Mouse (Mus musculus) limb, embryonic 10.5 days (tissue): Measurements from ENCODE around the gene Grik2. TPM values are rescaled to one million over a fixed set of nuclear protein-coding genes. Genes with fewer than 3 reads are reported as not detected.

ENCODE experiments used
- DNase-seq: peaks from one replicate; pipeline ENCODE4 v3.0.0-alpha.2; 2017; ENCODE audit warnings: low spot score
- H3K27ac ChIP-seq: fragments of 300-500 bp; sonication (generic); 2 replicates; pipeline ENCODE4 v1.5.1; 2016; ENCODE audit warnings: mild to moderate bottlenecking
- H3K27me3 ChIP-seq: fragments of 300-500 bp; sonication (generic); 2 replicates; pipeline ENCODE4 v1.6.1; 2016; ENCODE audit warnings: low read depth, mild to moderate bottlenecking; ENCODE audit not compliant: poor library complexity, severe bottlenecking
- H3K36me3 ChIP-seq: fragments of 300-500 bp; sonication (generic); 2 replicates; pipeline ENCODE4 v1.6.1; 2016; ENCODE audit warnings: mild to moderate bottlenecking, moderate library complexity
- H3K4me1 ChIP-seq: fragments of 300-500 bp; sonication (generic); 2 replicates; pipeline ENCODE4 v1.6.1; 2016
- H3K4me3 ChIP-seq: fragments of 300-500 bp; sonication (generic); 2 replicates; pipeline ENCODE4 v1.5.1; 2016; ENCODE audit warnings: mild to moderate bottlenecking, moderate library complexity
- H3K9me3 ChIP-seq: fragments of 300-500 bp; sonication (generic); replicated peaks from 2 replicates; pipeline ENCODE4 v1.6.1; 2016; ENCODE audit warnings: mild to moderate bottlenecking
- WGBS: fragments of 180-500 bp; shearing (Covaris S2); methylation state at CpG from one replicate; pipeline ENCODE4 v1.1.7; 2016; 5-methylcytosine and 5-hydroxymethylcytosine counted together
- polyA plus RNA-seq: library from polyadenylated mRNA; unstranded; fragments of >200 nt; fragmentation: Nextera tagmentation; extraction: Ambion mirVana; gene quantifications from 2 replicates; pipeline ENCODE4 v1.2.1, GENCODE M21; 2016

The Grik2 gene
- polyA plus RNA-seq, 1 experiment from 2014 or later, result 0.95 TPM

DNA sequence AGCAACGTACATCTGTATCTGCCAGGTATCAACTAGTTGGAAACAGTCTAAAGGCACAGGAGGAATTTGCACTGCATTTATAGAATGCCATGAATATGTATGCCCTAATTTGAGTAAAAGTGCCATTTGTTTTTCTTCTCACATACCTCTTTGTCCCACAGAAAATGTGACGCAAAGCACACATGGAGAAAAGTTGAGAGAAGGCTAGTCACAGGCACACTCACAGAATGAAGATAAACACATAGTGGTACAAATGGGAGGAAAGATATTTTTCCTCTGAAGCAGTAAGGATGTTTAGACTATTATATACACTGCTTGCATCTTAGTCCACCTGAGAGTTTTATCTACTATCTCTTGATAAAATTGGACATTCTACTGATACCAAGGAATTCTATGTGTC, 190.9 kb downstream of the Grik2 start:
- Histone ChIP-seq H3K27me3 (no peaks in the 10 kb centered on the region), H3K4me3 (no peak overlapping the region), H3K9me3 (no peaks in the 10 kb centered on the region), H3K36me3 (no peaks in the 10 kb centered on the region), H3K27ac (no peak overlapping the region), H3K4me1 (no peaks in the 10 kb centered on the region)
- no peak for DNase-seq
- 79% methylated on average over 2 of the region's 2 CpGs for WGBS

DNA sequence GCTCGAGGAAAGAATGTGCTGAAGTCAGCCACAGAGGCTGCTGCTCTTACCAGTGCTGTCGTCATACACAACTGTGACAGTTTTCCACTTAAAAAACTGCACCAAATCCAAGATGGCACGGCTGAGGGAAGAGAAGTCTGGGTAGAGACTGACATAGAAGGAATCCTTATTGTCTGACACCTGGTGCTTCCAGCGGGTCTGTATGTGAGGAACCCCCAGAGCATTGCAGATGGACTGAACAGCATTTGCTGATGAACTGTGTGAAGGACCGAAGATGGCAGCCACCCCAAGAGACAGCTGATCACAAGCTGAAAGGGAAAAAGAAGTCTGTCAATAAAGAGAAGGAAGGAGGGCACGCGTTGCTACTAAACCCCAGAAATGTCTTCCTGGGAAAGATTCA, 215.1 kb downstream of the Grik2 start:
- no peak for DNase-seq
- Histone ChIP-seq H3K9me3 (no peaks in the 10 kb centered on the region), H3K27ac (no peak overlapping the region), H3K27me3 (no peaks in the 10 kb centered on the region), H3K36me3 (no peaks in the 10 kb centered on the region), H3K4me1 (no peaks in the 10 kb centered on the region), H3K4me3 (no peak overlapping the region)
- 86% methylated on average over 7 of the region's 7 CpGs for WGBS

DNA sequence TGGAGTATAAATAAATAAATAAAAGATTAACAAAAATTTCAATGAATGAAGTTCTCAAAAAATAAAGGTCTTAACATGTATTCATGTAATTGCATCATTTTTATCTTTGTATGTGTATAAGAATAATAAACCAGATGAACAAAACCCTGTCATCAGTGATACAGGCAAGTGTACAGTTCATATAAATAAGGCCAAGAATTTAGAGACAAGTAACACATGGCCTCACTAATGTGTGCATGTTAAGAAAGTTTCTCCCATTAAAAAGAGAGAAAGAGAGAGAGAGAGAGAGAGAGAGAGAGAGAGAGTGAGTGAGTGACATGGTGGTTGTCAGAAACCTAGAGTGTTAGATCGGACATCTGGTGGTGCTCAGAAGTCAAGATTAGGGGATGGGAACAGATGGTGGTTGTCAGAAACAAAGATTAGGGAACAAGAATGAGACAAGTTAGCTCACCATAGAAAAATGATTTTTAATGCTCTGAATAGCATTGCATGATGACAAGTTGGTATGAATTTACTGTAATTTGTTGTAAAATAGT, 228.6 kb downstream of the Grik2 start:
- H3K27ac ChIP-seq, result no peak overlapping the region
- no peak for DNase-seq
- no peaks in the 10 kb centered on the region for H3K9me3 ChIP-seq
- no peak overlapping the region for H3K4me3 ChIP-seq
- no peaks in the 10 kb centered on the region for H3K4me1 ChIP-seq
- 90% methylated on average over 1 of the region's 1 CpGs for WGBS
- no peaks in the 10 kb centered on the region for H3K27me3 ChIP-seq
- no peaks in the 10 kb centered on the region for H3K36me3 ChIP-seq

DNA sequence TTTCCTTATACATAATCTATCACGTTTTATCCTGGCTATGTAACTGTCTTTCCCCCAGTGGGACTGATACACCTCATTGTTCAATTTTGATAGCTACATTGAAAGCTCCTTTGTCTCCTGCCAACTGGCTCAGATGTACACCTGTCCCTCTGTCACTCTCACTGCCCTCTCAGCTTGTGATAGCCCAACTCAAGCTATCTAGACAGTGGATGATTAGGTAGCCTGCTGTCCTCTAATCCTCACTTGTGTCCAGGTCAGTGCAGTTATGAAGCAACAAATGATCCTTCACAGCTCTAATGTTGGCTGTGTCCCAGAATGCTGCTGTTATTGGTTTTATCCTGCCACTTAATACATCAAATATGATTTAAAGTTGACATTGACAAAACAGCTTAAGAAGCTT, 246.3 kb downstream of the Grik2 start:
- Histone ChIP-seq H3K4me1 (no peaks in the 10 kb centered on the region), H3K9me3 (no peaks in the 10 kb centered on the region), H3K4me3 (no peak overlapping the region), H3K27ac (no peak overlapping the region), H3K36me3 (no peaks in the 10 kb centered on the region), H3K27me3 (no peaks in the 10 kb centered on the region)
- no peak for DNase-seq
- WGBS, result 65% methylated on average over 1 of the region's 1 CpGs

DNA sequence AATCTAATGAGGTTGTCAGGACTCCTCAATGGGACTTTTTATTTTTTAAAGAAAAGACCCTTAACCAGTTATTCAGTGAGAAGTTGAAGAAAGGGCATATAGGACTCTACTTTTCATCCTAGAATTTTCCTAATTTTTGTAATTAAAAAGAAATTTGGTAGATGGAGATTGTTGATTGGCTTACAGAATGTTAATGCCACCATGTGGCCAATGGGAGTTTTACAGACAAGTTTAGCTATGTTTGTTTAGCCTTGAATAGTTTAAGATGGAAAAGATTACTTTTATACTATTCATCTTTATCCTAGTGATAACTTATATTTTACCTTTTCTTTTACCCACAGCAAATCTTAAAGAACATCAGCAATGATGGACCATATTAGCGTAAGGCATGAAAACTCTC, 268.8 kb downstream of the Grik2 start:
- no peaks in the 10 kb centered on the region for H3K4me1 ChIP-seq
- no peaks in the 10 kb centered on the region for H3K36me3 ChIP-seq
- no peak overlapping the region for H3K27ac ChIP-seq
- H3K4me3 ChIP-seq, result no peak overlapping the region
- H3K27me3 ChIP-seq, result no peaks in the 10 kb centered on the region
- 100% methylated on average over 1 of the region's 1 CpGs for WGBS
- DNase-seq, result no peak
- H3K9me3 ChIP-seq, result no peaks in the 10 kb centered on the region

DNA sequence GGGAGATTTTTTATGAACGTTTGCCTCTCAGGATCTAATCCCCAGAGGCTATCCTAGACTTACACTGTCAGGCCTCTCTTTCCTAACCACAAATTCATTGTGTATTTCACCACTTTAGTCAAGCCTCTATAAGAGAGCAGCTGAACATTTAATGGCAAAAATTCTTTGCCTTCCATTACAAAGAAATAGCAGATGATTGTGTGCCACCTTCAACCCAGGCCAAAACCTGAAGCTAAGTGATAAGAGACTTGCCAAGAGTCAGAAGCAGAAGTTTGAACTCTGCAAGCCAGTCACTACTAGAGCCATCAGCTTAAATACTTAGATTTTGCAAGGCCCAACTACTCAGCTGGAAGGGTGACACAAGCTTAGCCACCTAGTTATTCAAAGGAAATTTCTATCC, 287.9 kb downstream of the Grik2 start:
- no peak for DNase-seq
- WGBS, result 80% methylated on average over 1 of the region's 1 CpGs
- Histone ChIP-seq H3K9me3 (no peaks in the 10 kb centered on the region), H3K27me3 (no peaks in the 10 kb centered on the region), H3K36me3 (no peaks in the 10 kb centered on the region), H3K4me1 (no peaks in the 10 kb centered on the region), H3K4me3 (no peak overlapping the region), H3K27ac (no peak overlapping the region)

GRCm38 (mm10) chr10:49497302-49497701, 291.3 kb downstream of the Grik2 start:
- no peak for DNase-seq
- Histone ChIP-seq H3K27me3 (no peaks in the 10 kb centered on the region), H3K9me3 (no peaks in the 10 kb centered on the region), H3K36me3 (no peaks in the 10 kb centered on the region), H3K4me3 (no peak overlapping the region), H3K27ac (no peak overlapping the region), H3K4me1 (no peaks in the 10 kb centered on the region)
- 85% methylated on average over 1 of the region's 1 CpGs for WGBS

GRCm38 (mm10) chr10:49481439-49481838, 307.1 kb downstream of the Grik2 start:
- no peaks in the 10 kb centered on the region for H3K9me3 ChIP-seq
- DNase-seq, result no peak
- H3K4me3 ChIP-seq, result no peak overlapping the region
- H3K27ac ChIP-seq, result no peak overlapping the region
- no peaks in the 10 kb centered on the region for H3K36me3 ChIP-seq
- no peaks in the 10 kb centered on the region for H3K4me1 ChIP-seq
- H3K27me3 ChIP-seq, result no peaks in the 10 kb centered on the region
- 84% methylated on average over 4 of the region's 4 CpGs for WGBS

GRCm38 (mm10) chr10:49480085-49480749, 308.3 kb downstream of the Grik2 start:
- no peaks in the 10 kb centered on the region for H3K4me1 ChIP-seq
- DNase-seq, result no peak
- H3K9me3 ChIP-seq, result no peaks in the 10 kb centered on the region
- H3K36me3 ChIP-seq, result no peaks in the 10 kb centered on the region
- no peak overlapping the region for H3K4me3 ChIP-seq
- no peaks in the 10 kb centered on the region for H3K27me3 ChIP-seq
- WGBS, result 85% methylated on average over 5 of the region's 5 CpGs
- H3K27ac ChIP-seq, result no peak overlapping the region

- H3K27me3 ChIP-seq, result no peaks in the 10 kb centered on the region
- no peaks in the 10 kb centered on the region for H3K9me3 ChIP-seq
- no peak for DNase-seq
- H3K4me1 ChIP-seq, result no peaks in the 10 kb centered on the region
- H3K36me3 ChIP-seq, result no peaks in the 10 kb centered on the region
- no peak overlapping the region for H3K4me3 ChIP-seq
- no peak overlapping the region for H3K27ac ChIP-seq
Observed at GRCm38 (mm10) chr10:49473613-49474012, 315.0 kb downstream of the Grik2 start.

DNA sequence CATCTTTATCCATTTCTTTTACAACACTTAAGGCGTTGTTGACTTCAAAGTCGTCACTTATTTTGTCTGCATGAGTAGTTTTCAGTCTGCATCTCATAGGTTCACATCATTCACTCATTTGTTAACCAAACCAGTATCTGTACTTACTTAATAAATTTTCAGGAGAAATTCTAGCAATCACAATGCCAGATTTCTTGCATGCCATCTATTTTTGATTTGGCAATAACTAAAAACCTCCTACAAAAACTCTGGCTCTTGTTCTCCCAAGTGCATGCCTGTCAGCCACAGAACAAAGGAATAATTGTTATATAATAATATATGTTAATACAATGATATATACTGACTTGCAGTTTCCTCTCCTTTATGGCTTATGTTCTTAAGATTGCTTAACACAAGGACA, 331.8 kb downstream of the Grik2 start:
- no peak for DNase-seq
- H3K4me1 ChIP-seq, result no peaks in the 10 kb centered on the region
- H3K4me3 ChIP-seq, result no peak overlapping the region
- H3K27ac ChIP-seq, result no peak overlapping the region
- 85% methylated on average over 2 of the region's 2 CpGs for WGBS
- no peaks in the 10 kb centered on the region for H3K27me3 ChIP-seq
- H3K9me3 ChIP-seq, result no peaks in the 10 kb centered on the region
- no peaks in the 10 kb centered on the region for H3K36me3 ChIP-seq

DNA sequence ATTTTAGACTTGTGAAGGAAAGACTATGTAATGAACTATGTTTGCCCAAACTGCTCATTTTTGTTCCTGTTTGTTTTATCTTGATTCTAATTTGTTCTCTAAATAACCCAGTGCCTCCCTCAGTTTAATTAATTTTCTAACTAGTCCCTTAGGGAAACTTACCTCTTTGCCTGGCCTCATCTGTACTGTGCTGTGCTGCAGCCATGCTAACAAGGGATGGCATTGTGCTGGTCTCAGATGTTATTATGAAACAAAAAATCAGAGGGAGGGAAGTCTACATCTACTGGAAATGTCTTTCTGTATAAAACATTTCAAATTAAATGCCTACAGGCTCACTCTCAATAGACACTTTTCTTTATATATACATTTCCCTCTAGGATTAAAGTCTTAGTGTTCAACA, 335.0 kb downstream of the Grik2 start:
- no peak for DNase-seq
- Histone ChIP-seq H3K27ac (no peak overlapping the region), H3K9me3 (no peaks in the 10 kb centered on the region), H3K36me3 (no peaks in the 10 kb centered on the region), H3K27me3 (no peaks in the 10 kb centered on the region), H3K4me3 (no peak overlapping the region), H3K4me1 (no peaks in the 10 kb centered on the region)

DNA sequence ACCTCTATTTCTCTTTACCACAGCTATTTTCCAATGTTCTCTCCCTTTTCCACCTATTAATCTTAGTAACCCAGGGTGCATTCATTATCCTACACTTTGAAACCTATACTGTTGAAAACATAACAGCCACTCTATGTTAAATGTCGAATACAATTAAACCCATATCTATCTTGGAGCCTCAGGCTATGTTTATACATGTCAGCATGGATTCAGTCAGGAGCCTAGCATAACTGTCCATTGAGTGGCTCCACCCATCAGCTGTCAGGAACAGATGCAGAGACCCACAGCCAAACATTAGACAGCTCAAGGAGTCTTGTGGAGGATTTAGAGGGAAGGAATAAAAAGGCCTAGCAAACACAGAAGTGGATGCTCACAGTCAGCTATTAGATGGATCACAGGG, 347.2 kb downstream of the Grik2 start:
- WGBS, result 77% methylated on average over 1 of the region's 1 CpGs
- DNase-seq, result no peak
- Histone ChIP-seq H3K9me3 (no peaks in the 10 kb centered on the region), H3K36me3 (no peaks in the 10 kb centered on the region), H3K4me3 (no peak overlapping the region), H3K4me1 (no peaks in the 10 kb centered on the region), H3K27ac (no peak overlapping the region), H3K27me3 (no peaks in the 10 kb centered on the region)

DNA sequence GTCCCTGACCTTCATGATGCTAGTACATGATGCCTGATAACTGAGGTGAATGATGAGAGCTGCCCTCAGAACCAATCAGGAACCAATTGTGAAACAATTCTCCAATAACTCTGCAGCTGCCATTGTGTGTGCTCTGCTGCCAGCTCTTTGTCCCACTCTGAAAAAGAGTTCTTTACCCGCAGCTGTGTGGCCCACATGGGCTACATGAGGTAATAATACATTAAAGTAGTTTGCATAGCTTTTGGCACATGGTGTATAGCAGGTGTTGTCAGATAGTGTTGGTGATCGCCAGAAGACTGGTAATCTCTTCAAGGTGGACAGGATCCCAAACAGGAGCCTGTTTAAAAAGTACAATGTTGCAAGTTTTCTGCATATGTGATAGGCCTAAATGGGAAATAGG, 351.5 kb downstream of the Grik2 start:
- Histone ChIP-seq H3K27me3 (no peaks in the 10 kb centered on the region), H3K4me3 (no peak overlapping the region), H3K4me1 (no peaks in the 10 kb centered on the region), H3K27ac (no peak overlapping the region), H3K9me3 (no peaks in the 10 kb centered on the region), H3K36me3 (no peaks in the 10 kb centered on the region)
- WGBS, result 84% methylated on average over 2 of the region's 2 CpGs
- no peak for DNase-seq
